Mouse (Mus musculus): ENCODE measurements around the gene Alox5. TPM values are rescaled to one million over a fixed set of nuclear protein-coding genes. Genes with fewer than 3 reads are reported as not detected.

Alox5 gene
- polyA plus RNA-seq, 1 experiment, result 0.44 TPM

DNA sequence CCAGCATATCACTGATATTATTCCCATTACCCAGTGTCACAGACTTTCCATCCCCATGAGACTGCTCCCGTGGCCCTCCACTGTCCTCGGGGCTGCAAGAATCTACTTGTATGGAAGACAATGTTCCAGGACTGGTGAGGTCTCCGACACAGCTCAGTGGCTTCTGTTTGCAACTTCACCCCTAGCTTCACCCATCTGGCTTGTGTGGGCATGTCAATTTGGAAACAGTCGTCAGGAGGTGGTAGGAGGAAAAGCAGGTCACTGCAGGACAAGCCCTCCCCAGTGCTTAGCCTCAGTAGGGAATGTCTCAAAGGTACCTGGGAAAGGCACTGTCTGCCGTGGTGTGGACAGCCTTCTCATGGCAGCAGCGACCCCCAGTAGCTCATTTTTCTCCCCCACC lies 41.3 kb downstream of the Alox5 start:
- TF ChIP-seq POLR2A (IDR thresholded peaks at IDR 0.05; ENCODE audit: low read depth, low read length) (no peak), CTCF (IDR thresholded peaks at IDR 0.05; ENCODE audit: borderline replicate concordance, insufficient read depth, low read length) (no peak)
- Histone ChIP-seq H3K4me1 (ENCODE audit: control insufficient read depth, insufficient read depth, low read length) (no peaks in the 10 kb centered on the region), H3K4me3 (ENCODE audit: insufficient read depth, low read length) (no peak overlapping the region), H3K27ac (ENCODE audit: insufficient read depth, low read length) (no peak overlapping the region)

DNA sequence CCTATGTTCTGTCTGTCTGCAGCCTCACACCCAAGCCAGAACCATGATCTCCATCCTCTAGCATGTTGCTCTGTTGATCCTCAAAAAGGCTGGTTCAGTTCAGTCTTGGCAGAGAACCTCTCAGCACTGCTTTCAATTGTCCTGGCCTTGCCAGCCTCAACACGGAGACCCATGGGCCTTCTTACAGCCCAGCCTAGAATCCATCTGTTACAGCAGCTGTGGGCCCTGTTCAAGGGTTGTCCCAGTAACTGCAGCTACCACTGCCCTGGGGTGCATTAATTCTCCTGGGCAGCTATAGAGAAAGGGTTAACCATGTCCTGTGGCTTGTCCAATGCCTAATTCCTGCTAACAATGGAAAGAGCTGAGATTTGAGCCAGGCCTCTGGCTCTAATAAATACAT lies 42.5 kb downstream of the Alox5 start:
- Histone ChIP-seq H3K4me1 (ENCODE audit: control insufficient read depth, insufficient read depth, low read length) (no peaks in the 10 kb centered on the region), H3K4me3 (ENCODE audit: insufficient read depth, low read length) (no peak overlapping the region), H3K27ac (ENCODE audit: insufficient read depth, low read length) (no peak overlapping the region)
- TF ChIP-seq CTCF (IDR thresholded peaks at IDR 0.05; ENCODE audit: borderline replicate concordance, insufficient read depth, low read length) (no peak), POLR2A (IDR thresholded peaks at IDR 0.05; ENCODE audit: low read depth, low read length) (no peak)

DNA sequence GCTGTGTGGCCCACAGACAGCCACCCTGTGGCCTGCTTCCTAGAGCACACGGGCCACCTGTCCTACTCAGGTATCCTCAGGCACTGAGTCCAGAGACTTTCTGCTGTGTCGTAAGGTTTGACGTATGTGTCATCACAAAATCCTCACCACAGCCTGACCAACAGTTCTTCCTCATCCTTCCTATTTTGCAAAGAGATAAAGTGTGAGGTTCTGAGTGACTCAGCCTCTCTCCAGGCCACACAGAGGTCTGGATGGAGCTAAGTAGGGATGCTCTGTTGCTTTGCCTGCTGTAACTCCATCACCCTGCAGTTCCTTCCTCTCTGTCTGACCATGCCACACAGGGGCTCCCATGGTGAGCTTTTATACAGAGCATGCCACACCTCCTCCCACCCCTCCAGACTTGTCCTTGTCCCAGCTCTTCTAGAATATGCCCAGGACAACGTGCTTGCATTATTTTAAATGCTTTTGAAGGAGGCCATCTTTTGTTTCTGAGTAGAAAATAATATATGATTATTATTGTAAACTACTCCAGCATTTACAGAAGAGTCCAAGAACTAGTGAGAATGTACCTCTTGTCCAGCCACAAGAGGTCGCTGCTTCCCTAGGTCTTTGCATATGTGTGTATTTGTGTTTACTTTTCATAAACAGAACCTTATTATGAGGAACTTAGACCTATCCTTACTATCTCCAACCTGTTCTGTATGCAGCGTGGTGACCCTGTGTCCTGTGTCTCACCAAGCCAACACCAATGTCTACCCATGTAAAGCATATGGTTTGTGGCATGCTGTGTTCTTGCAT lies 43.3 kb downstream of the Alox5 start:
- no peak overlapping the region for H3K27ac ChIP-seq (ENCODE audit: insufficient read depth, low read length)
- no peaks in the 10 kb centered on the region for H3K4me1 ChIP-seq (ENCODE audit: control insufficient read depth, insufficient read depth, low read length)
- no peak overlapping the region for H3K4me3 ChIP-seq (ENCODE audit: insufficient read depth, low read length)
- TF ChIP-seq POLR2A (IDR thresholded peaks at IDR 0.05; ENCODE audit: low read depth, low read length) (no peak), CTCF (IDR thresholded peaks at IDR 0.05; ENCODE audit: borderline replicate concordance, insufficient read depth, low read length) (no peak)

DNA sequence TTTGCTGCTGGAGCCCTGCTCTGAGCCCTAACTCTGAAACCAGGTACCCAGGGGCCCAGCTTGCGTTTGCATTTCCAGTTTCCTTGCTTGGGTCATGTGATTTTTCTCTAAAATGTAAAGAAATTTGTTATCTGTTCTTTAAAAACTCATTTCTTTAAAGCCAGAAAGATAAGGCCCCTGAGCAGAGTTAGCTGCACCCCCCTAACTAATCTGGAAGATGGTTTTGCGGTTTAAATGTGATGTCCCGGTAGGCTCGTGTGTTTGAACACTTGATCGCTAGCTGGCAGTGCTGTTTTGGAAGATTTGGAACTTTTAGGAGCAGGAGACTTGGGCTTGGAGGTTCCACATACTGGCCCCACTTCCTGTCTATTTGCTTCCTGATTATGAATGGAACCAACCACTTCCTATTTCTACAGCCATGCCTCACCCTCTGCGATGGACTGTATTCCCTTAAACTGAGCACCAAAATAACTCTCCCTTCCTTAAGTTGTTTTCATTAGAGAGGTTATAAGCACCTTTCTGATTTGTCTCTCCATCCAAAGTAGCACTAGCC lies 44.9 kb downstream of the Alox5 start:
- TF ChIP-seq POLR2A (IDR thresholded peaks at IDR 0.05; ENCODE audit: low read depth, low read length) (no peak), CTCF (IDR thresholded peaks at IDR 0.05; ENCODE audit: borderline replicate concordance, insufficient read depth, low read length) (no peak)
- H3K27ac ChIP-seq (ENCODE audit: insufficient read depth, low read length), result no peak overlapping the region
- no peak overlapping the region for H3K4me3 ChIP-seq (ENCODE audit: insufficient read depth, low read length)
- H3K4me1 ChIP-seq (ENCODE audit: control insufficient read depth, insufficient read depth, low read length), result no peaks in the 10 kb centered on the region

DNA sequence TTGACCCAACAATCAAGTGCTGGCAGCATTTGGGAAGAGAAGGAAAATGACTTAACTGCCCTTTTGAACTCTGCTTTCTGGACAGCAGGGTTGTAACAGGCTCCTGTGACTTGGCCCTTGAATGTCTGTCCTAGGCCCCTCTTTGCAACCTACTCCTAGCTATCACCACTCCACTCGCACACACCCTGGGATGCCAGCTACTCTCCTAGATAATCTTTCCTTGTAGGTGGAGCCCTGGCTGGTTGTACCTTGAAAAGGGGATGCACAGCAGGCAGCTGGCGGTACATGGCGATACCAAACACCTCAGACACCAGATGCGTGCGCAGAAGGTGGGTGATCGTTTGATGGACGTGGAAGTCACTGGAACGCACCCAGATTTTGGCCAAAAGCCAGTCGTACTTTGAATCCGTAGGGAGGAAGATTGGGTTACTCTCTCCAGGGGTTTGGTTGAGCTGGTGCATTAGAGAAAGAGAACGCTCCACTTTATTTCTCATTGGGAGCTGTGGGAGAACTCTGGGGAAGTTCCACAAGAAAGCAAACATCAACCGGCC lies 45.8 kb downstream of the Alox5 start:
- Histone ChIP-seq H3K4me3 (ENCODE audit: insufficient read depth, low read length) (no peak overlapping the region), H3K4me1 (ENCODE audit: control insufficient read depth, insufficient read depth, low read length) (no peaks in the 10 kb centered on the region), H3K27ac (ENCODE audit: insufficient read depth, low read length) (no peak overlapping the region)
- TF ChIP-seq CTCF (IDR thresholded peaks at IDR 0.05; ENCODE audit: borderline replicate concordance, insufficient read depth, low read length), result no peak
- TF ChIP-seq POLR2A (IDR thresholded peaks at IDR 0.05; ENCODE audit: low read depth, low read length), result no peak

DNA sequence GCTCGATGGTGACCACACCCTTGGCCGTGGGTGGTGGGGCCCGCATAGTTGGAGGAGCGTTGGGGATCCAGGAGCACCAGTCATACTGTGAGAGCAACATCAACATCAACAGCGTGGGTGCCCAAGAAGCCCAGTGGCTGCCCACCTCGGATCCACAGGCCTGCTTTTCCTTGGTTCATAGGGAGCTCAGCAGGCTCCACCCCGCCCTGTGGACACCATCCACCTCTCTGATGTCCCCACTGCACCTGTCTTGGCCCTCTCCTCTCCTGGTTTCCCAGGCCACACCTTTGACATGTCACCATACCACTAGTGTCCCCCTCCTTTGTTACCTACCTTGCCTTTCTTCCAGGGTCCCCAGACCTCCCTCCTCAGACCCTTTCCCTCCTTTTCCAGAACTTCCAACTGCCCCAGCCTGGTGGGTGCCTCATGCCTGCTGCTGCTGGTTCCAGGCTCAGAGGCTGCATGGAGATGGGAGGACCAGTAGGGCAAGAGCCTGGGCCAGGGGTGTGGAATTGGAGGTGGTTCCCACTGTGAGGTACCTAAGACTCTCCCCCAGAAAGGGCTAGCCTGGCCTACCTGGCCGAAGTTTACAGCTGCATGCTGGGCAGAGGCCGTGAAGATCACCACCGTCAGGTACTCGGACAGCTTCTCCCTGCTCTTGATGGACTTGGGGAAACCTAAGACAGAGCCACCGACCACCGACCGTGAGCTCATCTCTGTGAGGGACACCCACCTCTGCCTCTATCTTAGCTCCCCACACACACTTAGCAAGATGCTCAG lies 48.2 kb downstream of the Alox5 start:
- no peak overlapping the region for H3K27ac ChIP-seq (ENCODE audit: insufficient read depth, low read length)
- H3K4me1 ChIP-seq (ENCODE audit: control insufficient read depth, insufficient read depth, low read length), result no peaks in the 10 kb centered on the region
- TF ChIP-seq POLR2A (IDR thresholded peaks at IDR 0.05; ENCODE audit: low read depth, low read length) (no peak), CTCF (IDR thresholded peaks at IDR 0.05; ENCODE audit: borderline replicate concordance, insufficient read depth, low read length) (no peak)
- no peak overlapping the region for H3K4me3 ChIP-seq (ENCODE audit: insufficient read depth, low read length)

DNA sequence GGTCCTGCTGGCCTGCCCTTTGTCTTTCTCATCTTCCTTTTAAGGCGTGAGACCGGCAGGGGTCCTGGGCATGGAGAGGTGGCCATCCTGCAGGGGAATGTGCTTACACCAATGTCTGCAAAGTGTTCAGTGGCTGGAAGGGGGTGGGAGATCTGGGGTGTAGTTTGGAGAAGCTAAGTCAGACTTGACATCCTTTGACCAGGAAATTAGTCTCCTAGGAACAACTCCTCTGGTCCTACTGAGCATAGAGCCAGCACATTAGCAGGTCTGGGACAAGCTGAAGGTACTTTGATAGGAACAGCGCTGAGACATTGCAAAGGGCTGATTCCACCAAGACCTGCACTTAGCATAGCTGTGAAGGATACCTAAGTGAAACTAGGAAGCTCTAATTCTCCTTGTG lies 49.3 kb downstream of the Alox5 start:
- peaks cover 4% of the 10 kb centered on the region; the same call in 1 of the 2 replicates for H3K4me1 ChIP-seq (ENCODE audit: control insufficient read depth, insufficient read depth, low read length)

DNA sequence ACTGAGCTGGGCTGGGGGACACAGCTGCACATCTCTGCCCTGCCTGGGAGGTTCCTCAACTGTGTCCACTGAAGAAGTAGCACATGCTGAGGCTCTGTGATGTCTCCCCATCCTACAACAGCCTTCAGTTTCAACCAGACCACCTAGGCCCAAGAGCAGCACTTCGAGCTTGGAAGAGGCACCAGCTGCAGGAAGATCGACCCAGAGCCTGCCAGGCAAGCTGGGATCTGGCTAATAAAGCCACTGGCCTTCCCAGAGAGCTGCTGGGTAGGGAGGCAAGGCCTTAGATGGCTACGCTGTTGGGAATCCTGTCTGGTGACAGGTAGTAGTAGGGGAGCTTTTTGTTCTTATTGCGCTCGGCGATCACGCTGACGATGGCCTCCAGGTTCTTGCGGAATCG lies 50.5 kb downstream of the Alox5 start:
- Histone ChIP-seq H3K4me3 (ENCODE audit: insufficient read depth, low read length) (no peak overlapping the region), H3K27ac (ENCODE audit: insufficient read depth, low read length) (no peak overlapping the region), H3K4me1 (ENCODE audit: control insufficient read depth, insufficient read depth, low read length) (peaks cover 9% of the 10 kb centered on the region; the same call in 1 of the 2 replicates)
- no peak for TF ChIP-seq CTCF (IDR thresholded peaks at IDR 0.05; ENCODE audit: borderline replicate concordance, insufficient read depth, low read length)
- no peak for TF ChIP-seq POLR2A (IDR thresholded peaks at IDR 0.05; ENCODE audit: low read depth, low read length)

More for the DNA sequence above, 49.3 kb downstream of the Alox5 start:
- no peak overlapping the region for H3K27ac ChIP-seq (ENCODE audit: insufficient read depth, low read length)
- TF ChIP-seq POLR2A (IDR thresholded peaks at IDR 0.05; ENCODE audit: low read depth, low read length) (no peak), CTCF (IDR thresholded peaks at IDR 0.05; ENCODE audit: borderline replicate concordance, insufficient read depth, low read length) (no peak)
- H3K4me3 ChIP-seq (ENCODE audit: insufficient read depth, low read length), result no peak overlapping the region

DNA sequence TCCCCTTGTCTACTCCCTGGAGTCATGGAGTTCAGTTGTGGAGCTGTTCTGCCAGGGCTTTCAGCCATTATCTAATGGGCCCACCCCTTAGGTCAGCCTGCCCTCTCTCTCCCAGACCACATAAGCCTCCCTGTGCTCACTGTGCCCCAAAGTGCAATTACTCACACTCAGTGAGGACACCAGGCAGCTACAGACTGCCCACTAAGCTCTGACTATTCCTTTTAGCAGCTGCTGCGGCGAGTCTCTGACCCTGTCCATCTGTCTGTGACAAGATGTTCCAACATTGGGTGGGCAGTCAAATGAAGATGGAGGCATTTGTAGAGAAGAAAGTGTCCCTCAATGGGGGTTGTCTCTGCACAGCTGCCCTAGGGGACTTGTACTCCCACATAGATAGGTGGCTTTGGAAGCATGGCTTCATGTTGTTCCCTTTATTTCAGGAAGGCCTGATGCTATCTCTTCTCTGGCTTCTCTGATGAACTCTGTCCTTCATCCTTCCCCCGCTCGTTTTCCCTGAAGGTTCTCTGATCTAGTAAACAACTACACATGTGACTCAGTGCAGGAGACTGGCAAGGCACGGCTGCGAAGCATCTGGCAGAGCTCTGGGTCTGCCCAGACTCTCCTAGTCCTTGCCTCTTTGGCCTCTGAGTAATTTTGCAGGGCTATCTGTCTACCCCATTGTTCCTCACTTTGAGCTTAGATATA lies 52.9 kb downstream of the Alox5 start:
- no peak overlapping the region for H3K4me3 ChIP-seq (ENCODE audit: insufficient read depth, low read length)
- no peak for TF ChIP-seq CTCF (IDR thresholded peaks at IDR 0.05; ENCODE audit: borderline replicate concordance, insufficient read depth, low read length)
- H3K27ac ChIP-seq (ENCODE audit: insufficient read depth, low read length), result no peak overlapping the region
- peaks cover 13% of the 10 kb centered on the region for H3K4me1 ChIP-seq (ENCODE audit: control insufficient read depth, insufficient read depth, low read length)
